Mouse (Mus musculus) c-Kit-negative CD71-positive TER-119-positive erythroid progenitor cells, embryonic 14.5 days (primary cell): ENCODE data around the gene Isg20.

Source experiments
- DNase-seq: peaks from one replicate; pipeline ENCODE4 v3.0.0-alpha.2; 2013; ENCODE audit warnings: low read depth, low spot score

The Isg20 gene

DNA sequence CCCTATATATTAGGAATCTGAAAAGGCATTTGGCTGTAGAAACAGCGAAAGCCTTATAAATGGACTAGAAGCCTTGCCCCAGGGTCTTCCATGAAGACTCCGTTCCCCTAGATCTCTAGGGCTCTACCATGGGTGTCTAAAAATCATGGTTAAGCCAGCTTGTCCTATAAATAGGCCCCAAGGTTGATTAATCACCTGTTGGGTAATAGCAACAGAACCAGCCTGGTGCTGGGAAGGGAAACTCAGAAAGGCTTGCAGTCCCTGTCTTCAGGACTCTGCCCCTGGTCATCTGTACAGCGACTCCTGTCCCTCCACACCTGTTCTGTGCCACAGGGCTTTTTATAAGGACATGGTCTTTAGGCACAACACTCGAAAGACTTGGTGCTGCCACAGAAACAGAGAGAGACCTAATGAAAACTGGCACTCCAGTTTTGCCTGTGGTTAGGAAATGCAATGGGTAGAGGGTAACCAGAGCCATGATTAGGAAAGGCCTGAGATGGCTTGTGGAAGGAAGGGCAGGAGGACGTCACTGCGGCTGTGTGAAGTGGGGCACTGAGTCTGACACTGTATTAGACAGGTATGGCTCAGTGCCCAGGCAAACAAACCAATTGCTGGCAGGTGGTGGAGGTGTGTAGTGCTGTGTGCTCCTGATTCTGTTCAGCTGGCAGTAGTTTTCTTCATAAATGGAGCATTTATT is 9.9 kb upstream of the Isg20 start:
- no peak for DNase-seq

- DNase-seq = no peak
Observed at GRCm38 (mm10) chr7:78904175-78904574, 9.0 kb upstream of the Isg20 start.

GRCm38 (mm10) chr7:78909026-78909425 is 4.2 kb upstream of the Isg20 start:
- DNase-seq = no peak

- DNase-seq = no peak
Observed at GRCm38 (mm10) chr7:78910336-78911098, 2.7 kb upstream of the Isg20 start.

- no peak for DNase-seq
Observed at GRCm38 (mm10) chr7:78911209-78911608, 2.0 kb upstream of the Isg20 start.

DNA sequence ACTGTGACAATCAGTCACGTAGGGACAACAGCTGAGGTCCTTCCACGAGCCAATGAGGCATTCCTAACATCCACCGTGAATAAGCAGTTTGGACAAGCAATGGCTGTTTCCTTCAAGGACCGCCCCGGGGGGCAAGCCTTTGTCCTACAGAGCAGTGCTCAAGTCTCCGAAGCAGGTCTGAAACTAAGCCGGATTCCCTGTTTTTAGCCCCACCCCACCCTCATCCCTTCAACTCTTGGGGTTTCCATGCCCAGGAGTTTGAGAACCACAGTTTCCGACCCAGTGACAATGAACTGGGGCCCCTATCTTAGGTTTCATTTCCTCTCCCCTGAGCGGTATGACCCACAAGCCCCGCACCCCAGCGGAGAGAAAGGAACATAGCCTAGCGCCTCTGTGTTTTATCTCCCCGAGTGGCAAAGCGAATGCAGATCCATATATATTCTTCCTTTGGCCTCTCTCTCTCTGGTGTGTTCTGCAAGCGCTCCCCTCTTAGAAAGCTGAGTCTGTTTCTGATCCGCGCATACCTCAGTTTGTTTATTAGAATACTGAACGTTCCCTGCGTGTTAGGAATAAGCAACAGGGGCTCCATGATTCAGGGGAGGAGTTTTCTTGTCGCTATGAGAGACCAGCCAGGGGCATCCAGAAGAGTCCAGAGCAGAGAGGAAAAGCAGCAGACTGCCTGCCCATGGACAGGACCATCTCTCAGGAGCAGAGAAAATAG is 811 bp upstream of the Isg20 start:
- DNase-seq = no peak

DNA sequence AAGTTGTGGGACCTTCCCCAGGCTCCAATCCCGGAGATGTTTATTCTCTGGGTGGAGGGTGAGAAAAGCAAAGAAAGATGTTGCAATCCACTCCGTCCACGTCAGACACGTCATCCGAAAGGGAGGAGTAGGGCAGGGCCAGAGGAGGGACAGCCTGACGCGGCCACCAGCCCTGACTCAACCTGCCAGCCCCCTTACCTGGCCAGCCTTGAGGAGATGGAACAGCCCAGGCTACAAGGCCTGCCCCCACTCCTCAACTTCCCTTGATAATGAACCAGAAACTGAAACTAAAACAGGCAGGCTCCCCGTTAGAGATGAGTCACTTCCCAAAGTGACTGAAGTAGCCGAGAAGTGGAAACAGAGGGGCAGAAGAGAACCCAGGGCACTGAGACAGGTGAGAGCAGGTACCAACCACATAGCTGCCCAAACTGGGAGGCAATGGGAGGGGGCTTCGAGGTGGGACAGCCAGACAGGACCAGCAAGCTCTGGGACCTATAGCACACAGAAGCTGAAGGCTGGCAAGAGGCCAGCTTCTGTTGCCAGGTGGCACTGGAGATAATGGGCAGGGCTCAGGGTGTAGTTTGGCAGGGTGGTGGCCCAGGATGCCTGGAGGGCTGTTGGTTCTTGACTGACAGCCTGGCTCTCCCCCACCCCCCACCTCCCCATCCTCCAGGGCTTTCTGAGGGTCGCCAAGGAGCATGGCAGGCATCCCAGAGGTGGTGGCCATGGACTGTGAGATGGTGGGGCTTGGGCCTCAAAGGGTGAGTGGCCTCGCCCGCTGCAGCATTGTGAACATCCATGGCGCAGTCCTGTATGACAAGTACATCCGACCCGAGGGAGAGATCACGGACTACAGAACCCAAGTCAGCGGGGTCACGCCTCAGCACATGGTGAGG is 673 bp downstream of the Isg20 start:
- DNase-seq = peak; percentile 83

DNA sequence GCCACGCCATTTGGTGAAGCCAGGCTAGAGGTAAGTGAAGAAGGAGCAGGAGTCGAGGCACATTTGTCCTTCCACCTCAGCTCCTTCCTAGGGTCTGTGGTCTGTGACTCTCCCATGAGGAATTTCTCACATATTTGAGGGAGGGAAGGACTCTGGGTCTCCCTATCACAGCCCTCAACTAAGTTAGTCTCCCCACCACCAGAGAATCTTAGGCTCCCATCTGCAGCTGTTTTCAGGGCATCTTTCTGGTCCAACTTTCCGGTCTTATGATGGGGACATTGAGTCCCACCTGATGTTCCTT is 1.3 kb downstream of the Isg20 start:
- no peak for DNase-seq

DNA sequence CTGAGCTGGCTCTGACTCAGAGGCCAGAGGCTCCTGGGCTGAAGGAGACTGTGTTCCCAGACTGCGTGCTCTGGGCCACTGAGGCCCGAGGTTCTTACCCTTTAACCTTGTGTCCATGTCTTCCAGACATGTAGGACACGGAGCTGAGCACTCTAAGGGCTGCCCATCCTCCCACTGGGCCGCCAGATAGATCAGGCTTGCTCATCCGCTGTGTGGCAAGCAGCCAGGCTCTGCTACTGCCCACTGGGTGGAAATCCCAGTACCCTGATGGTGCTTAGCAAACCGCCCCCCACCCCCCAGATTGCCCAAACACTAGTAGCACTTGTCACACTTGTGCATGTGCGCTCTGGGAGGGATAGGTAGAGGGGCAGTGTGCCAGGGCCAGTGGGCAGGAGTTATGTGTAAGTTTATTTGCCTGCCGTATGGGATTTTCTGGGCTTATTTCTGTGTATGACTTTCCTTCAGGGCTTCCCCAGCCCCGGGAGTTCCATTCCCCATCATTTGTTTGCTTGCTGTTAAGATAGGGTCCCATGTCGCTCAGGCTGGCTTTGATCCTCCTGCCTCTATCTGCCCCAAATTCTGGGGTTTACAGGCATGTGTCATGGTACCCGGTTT is 1.8 kb downstream of the Isg20 start:
- DNase-seq = no peak

DNA sequence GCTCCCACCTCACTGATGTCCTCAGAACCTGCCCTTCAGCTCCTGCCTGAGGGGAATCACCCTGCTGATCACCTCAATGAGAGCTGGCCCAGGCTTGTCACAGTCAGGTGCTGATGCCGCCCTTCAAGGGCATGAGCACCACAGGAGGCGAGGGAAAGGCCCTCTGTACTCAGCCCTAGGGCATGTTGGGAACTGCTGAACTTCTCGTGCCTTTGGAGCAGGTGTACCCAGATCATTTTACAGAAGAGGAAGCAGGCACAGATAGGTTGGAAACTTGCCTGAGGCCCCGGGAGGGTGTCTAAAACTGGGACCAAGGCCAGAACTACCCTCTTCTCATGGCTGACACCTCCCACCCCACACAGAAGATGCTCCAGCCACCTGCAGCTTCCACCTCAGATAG is 5.5 kb downstream of the Isg20 start:
- no peak for DNase-seq

DNA sequence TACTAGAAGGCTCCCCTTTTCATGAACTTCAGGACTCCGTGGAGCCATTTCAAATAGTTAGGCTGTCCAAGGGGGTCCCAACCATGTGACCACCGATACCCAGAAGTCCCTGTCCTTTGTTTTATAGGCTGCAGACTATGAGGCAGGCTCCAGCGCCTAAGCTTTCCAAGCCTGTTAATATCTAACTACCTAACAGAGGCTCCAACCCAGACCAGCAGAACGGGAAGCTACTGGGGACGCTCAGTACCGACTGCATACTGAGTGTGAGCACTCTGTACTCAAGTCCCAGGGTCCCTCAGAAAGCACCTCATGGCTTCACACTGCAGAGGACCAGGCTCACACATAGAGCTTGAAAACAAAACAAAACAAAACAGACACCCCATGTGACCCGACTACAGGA is 9.3 kb downstream of the Isg20 start:
- no peak for DNase-seq

DNA sequence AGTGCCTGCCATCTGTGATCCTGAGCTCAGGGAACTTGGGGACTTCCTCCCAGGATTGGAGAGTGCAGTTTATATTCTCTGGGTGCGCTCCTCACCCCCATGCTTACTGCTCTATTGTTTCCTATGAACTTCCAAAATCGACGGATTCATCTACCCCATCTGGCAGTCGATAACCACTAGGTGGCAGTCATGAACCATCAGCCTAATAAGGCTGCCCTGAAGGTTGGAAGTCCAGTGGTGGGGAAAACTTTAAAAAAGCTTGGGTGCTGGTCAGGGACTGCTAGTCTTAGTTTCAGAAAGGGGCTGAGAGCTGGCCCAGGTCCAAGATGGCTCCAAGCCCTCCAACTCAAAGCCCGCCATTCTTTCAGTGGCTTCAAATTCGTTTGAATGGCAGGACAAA is 11.1 kb downstream of the Isg20 start:
- DNase-seq = peak; percentile 62

GRCm38 (mm10) chr7:78924796-78925195 is 11.6 kb downstream of the Isg20 start:
- no peak for DNase-seq

DNA sequence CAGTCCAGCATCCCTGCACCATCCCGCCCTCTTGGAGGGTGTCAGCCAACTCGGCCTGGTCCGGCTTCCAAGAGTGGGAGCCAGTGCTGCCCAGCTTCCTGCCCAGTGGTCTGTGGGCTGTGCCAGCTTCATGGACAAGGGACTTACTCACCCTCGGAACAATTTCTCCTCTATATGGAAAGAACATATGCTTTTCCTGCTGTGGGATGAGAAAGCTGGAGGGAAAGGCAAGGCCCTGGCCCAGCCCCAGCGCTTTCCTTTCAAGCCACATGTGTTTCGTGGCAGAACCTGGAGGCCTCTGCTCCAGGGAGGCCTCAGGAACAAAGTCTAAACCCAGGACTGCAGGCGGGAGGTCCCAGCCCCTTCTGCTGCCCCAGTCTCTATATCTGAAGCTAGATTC is 12.5 kb downstream of the Isg20 start:
- DNase-seq = no peak

- DNase-seq = no peak
Observed at GRCm38 (mm10) chr7:78926156-78926555, 12.9 kb downstream of the Isg20 start.

DNA sequence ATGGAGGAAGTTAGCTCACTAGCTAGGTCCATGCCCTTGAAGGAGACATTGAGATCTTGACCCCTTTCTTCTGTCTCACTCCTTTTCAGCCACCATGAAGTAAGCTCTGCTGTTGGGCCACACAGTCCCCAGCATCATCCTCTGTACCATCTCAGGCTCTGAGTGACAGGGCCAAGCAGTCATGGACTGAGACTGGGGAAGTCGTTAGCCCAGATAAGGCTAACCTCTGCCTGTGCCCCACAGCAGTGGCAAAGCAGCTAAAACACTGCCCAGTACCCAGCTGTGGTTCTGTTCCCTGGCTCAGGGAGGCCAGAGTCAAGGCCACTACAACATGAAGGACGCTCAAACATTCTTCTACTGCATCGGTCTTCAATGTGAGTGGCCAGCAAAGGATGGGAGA is 14.0 kb downstream of the Isg20 start:
- DNase-seq = no peak

DNA sequence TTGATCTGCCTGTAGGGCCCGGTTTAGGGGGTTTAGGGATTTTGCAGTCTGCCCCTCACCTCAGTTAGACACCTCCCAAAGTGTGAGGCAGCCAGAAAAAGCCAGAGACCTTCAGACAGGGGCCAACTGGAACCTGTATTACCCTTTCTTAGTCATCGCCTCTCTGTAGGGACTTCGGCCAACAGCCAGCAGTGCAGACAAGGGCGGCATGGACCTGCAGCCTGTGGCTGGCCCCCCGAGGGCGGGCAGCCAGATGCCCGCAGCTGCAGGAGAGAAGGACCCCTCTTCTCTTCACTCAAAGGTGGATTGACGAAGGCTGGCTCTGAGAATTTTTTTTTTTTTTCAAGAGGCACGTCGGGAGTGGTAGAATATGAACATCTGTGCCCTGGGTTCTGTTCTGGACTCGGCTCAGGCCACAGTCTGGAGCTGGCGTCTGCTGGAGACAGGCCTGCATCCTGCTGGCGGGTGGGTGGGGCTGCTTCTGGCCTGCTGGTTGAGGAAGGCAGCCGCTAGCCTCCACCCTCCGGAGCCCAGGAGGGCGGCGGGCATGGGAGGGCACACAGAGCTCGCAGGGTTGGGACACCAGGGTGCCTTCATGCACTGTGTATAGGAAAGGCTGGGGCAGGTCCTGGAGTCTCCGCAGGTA is 25.9 kb downstream of the Isg20 start:
- DNase-seq = no peak

GRCm38 (mm10) chr7:78940971-78941370 is 27.7 kb downstream of the Isg20 start:
- DNase-seq = no peak

- DNase-seq = no peak
Observed at GRCm38 (mm10) chr7:78942544-78942943, 29.3 kb downstream of the Isg20 start.

GRCm38 (mm10) chr7:78953886-78954572 is 40.8 kb downstream of the Isg20 start:
- DNase-seq = no peak
